Mouse (Mus musculus) heart, embryonic 12.5 days (tissue): ENCODE results near the gene Mapk8. TPM values are rescaled to one million over a fixed set of nuclear protein-coding genes. Genes with fewer than 3 reads are reported as not detected.

ENCODE experiments used
- ATAC-seq: fragments of 200-750 bp; cut with Nextera tagmentation; 2 replicates; pipeline ENCODE4 v1.8.0; 2017; ENCODE audit warnings: moderate TSS enrichment, moderate library complexity; ENCODE audit not compliant: insufficient number of reproducible peaks, low FRiP score
- H3K27ac ChIP-seq: fragments of 300-500 bp; sonication (generic); 2 replicates; pipeline ENCODE4 v1.5.1; 2016; ENCODE audit warnings: mild to moderate bottlenecking, moderate library complexity; ENCODE audit not compliant: poor library complexity, severe bottlenecking
- H3K27me3 ChIP-seq: fragments of 300-500 bp; sonication (generic); replicated peaks from 2 replicates; pipeline ENCODE4 v1.6.1; 2016; ENCODE audit warnings: mild to moderate bottlenecking, moderate library complexity
- H3K36me3 ChIP-seq: fragments of 300-500 bp; sonication (generic); 2 replicates; pipeline ENCODE4 v1.6.1; 2016; ENCODE audit warnings: mild to moderate bottlenecking, moderate library complexity
- H3K4me1 ChIP-seq: fragments of 300-500 bp; sonication (generic); replicated peaks from 2 replicates; pipeline ENCODE4 v1.6.1; 2016; ENCODE audit warnings: mild to moderate bottlenecking
- H3K4me2 ChIP-seq: fragments of 300-500 bp; sonication (generic); 2 replicates; pipeline ENCODE4 v1.6.1; 2016; ENCODE audit warnings: mild to moderate bottlenecking, moderate library complexity
- H3K4me3 ChIP-seq: fragments of 300-500 bp; sonication (generic); 2 replicates; pipeline ENCODE4 v1.5.1; 2016; ENCODE audit warnings: mild to moderate bottlenecking
- H3K9ac ChIP-seq: fragments of 300-500 bp; sonication (generic); 2 replicates; pipeline ENCODE4 v1.6.1; 2016; ENCODE audit warnings: mild to moderate bottlenecking, moderate library complexity
- H3K9me3 ChIP-seq: fragments of 300-500 bp; sonication (generic); replicated peaks from 2 replicates; pipeline ENCODE4 v1.6.1; 2016; ENCODE audit warnings: mild to moderate bottlenecking, moderate library complexity
- WGBS: fragments of 180-500 bp; shearing (Covaris S2); methylation state at CpG from one replicate; pipeline ENCODE4 v1.1.7; 2016; 5-methylcytosine and 5-hydroxymethylcytosine counted together
- polyA plus RNA-seq: library from polyadenylated mRNA; unstranded; fragments of >200 nt; fragmentation: Nextera tagmentation; extraction: Ambion mirVana; gene quantifications from 2 replicates; pipeline ENCODE4 v1.2.1, GENCODE M21; 2016

The Mapk8 gene
- polyA plus RNA-seq: 12.6 and 13.6 TPM in 2 replicates

GRCm38 (mm10) chr14:33447027-33447569 is at the start of gene Mapk8:
TSS of gene Mapk8 (minus strand) at chr14:33447158.
- Histone ChIP-seq H3K36me3 (no peaks in the 10 kb centered on the region), H3K4me1 (peaks cover 10% of the 10 kb centered on the region), H3K9me3 (no peaks in the 10 kb centered on the region), H3K4me2 (peak within 1 kb of the TSS; percentile 61), H3K27ac (peak within 1 kb of the TSS; percentile 93), H3K27me3 (peaks cover 4% of the 10 kb centered on the region; the same call in 1 of the 2 replicates), H3K9ac (peak within 1 kb of the TSS; percentile 96), H3K4me3 (peak within 1 kb of the TSS; percentile 90)
- 0% methylated on average over 63 of the region's 70 CpGs for WGBS
- peak; percentile 99 for ATAC-seq

GRCm38 (mm10) chr14:33495226-33495625 is 48.3 kb upstream of the Mapk8 start:
- Histone ChIP-seq H3K27me3 (no peaks in the 10 kb centered on the region), H3K9ac (no peak overlapping the region), H3K4me3 (no peak overlapping the region), H3K27ac (no peak overlapping the region), H3K4me2 (no peak overlapping the region), H3K4me1 (peaks cover 12% of the 10 kb centered on the region; the same call in 1 of the 2 replicates), H3K36me3 (no peaks in the 10 kb centered on the region), H3K9me3 (no peaks in the 10 kb centered on the region)
- WGBS: 70% methylated on average over 4 of the region's 4 CpGs
- ATAC-seq: no peak

DNA sequence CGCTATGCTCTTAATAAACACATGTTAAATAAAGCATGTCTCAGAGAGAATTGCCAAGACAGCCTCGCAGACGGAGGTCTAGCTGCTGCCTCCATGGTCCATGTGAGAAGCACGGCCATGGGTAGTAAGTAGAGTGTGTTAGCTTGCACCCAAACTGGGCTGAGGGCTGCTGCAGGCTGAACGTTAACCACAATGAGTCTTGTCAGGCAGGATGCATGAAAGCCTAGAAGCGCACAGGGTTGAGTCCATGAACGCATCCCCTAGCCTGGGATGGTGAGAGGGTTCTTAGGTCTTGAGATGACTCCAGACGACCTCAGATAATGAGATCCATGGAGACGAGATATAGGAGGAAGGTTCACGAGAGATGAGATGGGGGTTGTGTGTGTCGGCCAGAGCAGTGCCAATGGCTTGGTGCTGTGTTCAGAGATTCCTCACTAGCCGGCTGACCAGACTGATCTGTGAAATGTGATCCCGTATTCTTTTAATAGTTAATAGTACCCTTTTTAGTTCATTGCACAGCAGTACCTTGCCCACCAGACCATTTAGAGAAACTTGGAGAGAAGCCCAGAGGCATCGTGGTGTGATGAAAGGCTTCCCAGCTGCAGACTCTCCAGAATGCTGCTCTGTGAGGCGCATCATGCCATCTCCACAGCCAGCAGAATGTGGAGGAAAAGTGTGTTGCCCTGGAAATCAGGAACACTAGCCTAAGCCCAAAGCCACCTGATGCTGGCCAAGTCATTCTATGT is 41.0 kb upstream of the Mapk8 start:
- H3K9me3 ChIP-seq: no peaks in the 10 kb centered on the region
- H3K4me2 ChIP-seq: no peak overlapping the region
- H3K9ac ChIP-seq: no peak overlapping the region
- H3K36me3 ChIP-seq: no peaks in the 10 kb centered on the region
- ATAC-seq: no peak; the same call in 1 of the 2 replicates
- no peaks in the 10 kb centered on the region for H3K27me3 ChIP-seq
- no peak overlapping the region for H3K27ac ChIP-seq
- no peak overlapping the region for H3K4me3 ChIP-seq
- peaks cover 14% of the 10 kb centered on the region for H3K4me1 ChIP-seq
- 39% methylated on average over 15 of the region's 15 CpGs for WGBS

DNA sequence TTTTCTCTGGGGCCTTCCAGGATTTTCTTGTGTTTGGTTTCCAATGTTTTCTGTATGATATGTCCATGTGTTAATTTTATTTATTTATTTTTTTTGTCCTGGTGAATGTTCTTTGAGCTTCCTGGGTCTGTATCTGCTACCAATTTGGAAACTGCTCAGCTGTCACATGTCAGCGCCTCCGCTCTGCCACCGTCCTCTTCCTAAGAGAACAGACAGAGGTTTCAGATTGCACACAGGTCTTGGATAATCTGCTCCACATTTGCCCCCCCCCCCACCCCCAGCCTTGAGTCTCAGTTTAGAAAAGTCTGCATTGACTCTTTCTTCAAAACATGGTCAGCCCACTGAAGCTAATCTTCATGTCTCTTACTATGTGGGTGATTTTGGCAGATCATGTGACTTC is 35.0 kb upstream of the Mapk8 start:
- H3K4me3 ChIP-seq: no peak overlapping the region
- WGBS: 27% methylated on average over 3 of the region's 3 CpGs
- H3K36me3 ChIP-seq: no peaks in the 10 kb centered on the region
- ATAC-seq: no peak
- no peaks in the 10 kb centered on the region for H3K27me3 ChIP-seq
- H3K27ac ChIP-seq: no peak overlapping the region
- no peak overlapping the region for H3K9ac ChIP-seq
- 0 out of 2 replicates have a peak overlapping the region, but pooled peaks have one; percentile 16 for H3K4me2 ChIP-seq
- H3K9me3 ChIP-seq: no peaks in the 10 kb centered on the region
- peaks cover 5% of the 10 kb centered on the region; the same call in 1 of the 2 replicates for H3K4me1 ChIP-seq

GRCm38 (mm10) chr14:33476094-33476760 is 29.3 kb upstream of the Mapk8 start:
- ATAC-seq: no peak

GRCm38 (mm10) chr14:33474461-33474860 is 27.5 kb upstream of the Mapk8 start:
- Histone ChIP-seq H3K9me3 (no peaks in the 10 kb centered on the region), H3K27ac (no peak overlapping the region)
- 58% methylated on average over 2 of the region's 2 CpGs for WGBS

More at GRCm38 (mm10) chr14:33476094-33476760, 29.3 kb upstream of the Mapk8 start:
- H3K36me3 ChIP-seq: no peaks in the 10 kb centered on the region
- H3K4me2 ChIP-seq: no peak overlapping the region
- H3K9me3 ChIP-seq: no peaks in the 10 kb centered on the region
- WGBS: 9% methylated on average over 3 of the region's 3 CpGs
- no peak overlapping the region for H3K27ac ChIP-seq
- peaks cover 5% of the 10 kb centered on the region for H3K4me1 ChIP-seq
- H3K4me3 ChIP-seq: no peak overlapping the region
- H3K9ac ChIP-seq: no peak overlapping the region
- no peaks in the 10 kb centered on the region for H3K27me3 ChIP-seq

DNA sequence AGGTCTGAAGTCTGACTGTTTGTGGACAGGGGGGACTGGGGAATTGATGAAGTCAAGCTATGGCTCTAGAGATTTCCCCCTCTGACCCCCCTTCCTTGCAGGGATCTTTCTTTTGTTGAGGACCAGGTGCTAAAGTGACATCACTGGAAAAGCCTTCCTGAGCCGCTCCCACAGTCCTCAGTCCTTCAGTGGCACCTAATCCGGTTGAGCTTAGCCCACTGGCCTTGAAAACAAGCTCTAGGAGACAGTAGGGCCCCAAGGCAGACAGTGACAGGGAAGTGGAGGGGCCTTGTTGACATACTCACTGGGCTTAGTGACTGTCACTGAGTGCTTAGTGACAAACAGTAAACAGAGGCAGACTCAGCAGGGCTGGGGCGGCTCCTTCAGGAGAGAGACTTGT is 24.4 kb upstream of the Mapk8 start, which contains the start of gene Frmpd2:
TSS of gene Frmpd2 (plus strand) at position 366 of the 400 bp plus-strand sequence.
- Histone ChIP-seq H3K27me3 (no peaks in the 10 kb centered on the region), H3K9me3 (no peaks in the 10 kb centered on the region), H3K36me3 (no peaks in the 10 kb centered on the region), H3K9ac (no peak within 1 kb of the TSS), H3K4me1 (peaks cover 5% of the 10 kb centered on the region), H3K27ac (no peak within 1 kb of the TSS), H3K4me2 (no peak within 1 kb of the TSS), H3K4me3 (no peak within 1 kb of the TSS)
- WGBS: 24% methylated on average over 3 of the region's 3 CpGs
- no peak for ATAC-seq

More at GRCm38 (mm10) chr14:33474461-33474860, 27.5 kb upstream of the Mapk8 start:
- Histone ChIP-seq H3K4me1 (peaks cover 5% of the 10 kb centered on the region), H3K36me3 (no peaks in the 10 kb centered on the region), H3K4me3 (no peak overlapping the region), H3K27me3 (no peaks in the 10 kb centered on the region), H3K9ac (no peak overlapping the region), H3K4me2 (no peak overlapping the region)
- ATAC-seq: no peak

DNA sequence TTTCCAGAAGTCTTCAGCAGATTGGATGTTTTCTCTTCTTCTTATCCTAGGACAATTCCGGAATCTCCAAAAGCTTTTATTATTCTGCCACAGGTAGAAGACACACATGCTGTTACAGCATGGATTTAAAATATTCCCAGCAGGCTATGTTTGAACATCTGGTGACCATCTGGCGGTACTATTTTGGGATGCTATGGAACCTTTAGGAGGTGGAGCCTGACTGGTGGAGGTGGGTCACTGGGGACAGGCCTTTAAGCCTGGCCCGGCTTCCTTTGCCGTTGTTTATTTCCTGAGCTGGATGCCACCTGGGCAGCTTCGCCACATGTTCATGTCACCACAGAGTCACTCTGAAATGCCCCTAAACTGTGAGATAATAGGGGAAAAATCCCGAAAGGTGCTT is 20.8 kb upstream of the Mapk8 start:
- H3K27me3 ChIP-seq: no peaks in the 10 kb centered on the region
- no peak overlapping the region for H3K4me3 ChIP-seq
- H3K36me3 ChIP-seq: no peaks in the 10 kb centered on the region
- WGBS: 63% methylated on average over 6 of the region's 6 CpGs
- H3K9ac ChIP-seq: no peak overlapping the region
- no peaks in the 10 kb centered on the region for H3K9me3 ChIP-seq
- ATAC-seq: no peak
- H3K27ac ChIP-seq: no peak overlapping the region
- no peaks in the 10 kb centered on the region for H3K4me1 ChIP-seq
- H3K4me2 ChIP-seq: no peak overlapping the region

DNA sequence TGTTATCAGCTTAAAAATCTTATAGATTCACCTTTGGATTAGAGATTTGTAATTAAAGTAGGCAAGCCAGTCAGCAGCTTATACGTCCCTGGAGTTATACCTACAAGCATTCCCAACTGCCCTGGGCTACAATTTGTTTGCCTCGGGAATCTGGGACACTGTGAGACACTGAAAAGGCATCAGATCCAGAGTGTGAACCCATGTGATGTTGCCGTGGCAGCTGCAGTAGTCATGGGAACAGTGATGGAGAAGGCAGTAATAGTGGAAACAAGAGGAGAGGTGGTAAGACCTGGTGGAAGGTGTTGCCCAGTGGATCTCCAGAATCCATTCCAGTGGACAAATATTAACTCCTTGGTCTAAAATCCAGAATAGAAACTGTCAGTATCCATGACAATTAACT is 16.7 kb upstream of the Mapk8 start:
- no peak overlapping the region for H3K4me3 ChIP-seq
- no peaks in the 10 kb centered on the region for H3K36me3 ChIP-seq
- H3K9me3 ChIP-seq: no peaks in the 10 kb centered on the region
- ATAC-seq: no peak
- H3K4me2 ChIP-seq: no peak overlapping the region
- no peaks in the 10 kb centered on the region for H3K4me1 ChIP-seq
- WGBS: 66% methylated on average over 3 of the region's 3 CpGs
- H3K9ac ChIP-seq: no peak overlapping the region
- no peak overlapping the region for H3K27ac ChIP-seq
- H3K27me3 ChIP-seq: no peaks in the 10 kb centered on the region

GRCm38 (mm10) chr14:33450331-33450730 is 3.4 kb upstream of the Mapk8 start:
- Histone ChIP-seq H3K4me1 (no peaks in the 10 kb centered on the region), H3K9me3 (no peaks in the 10 kb centered on the region), H3K27ac (no peak overlapping the region), H3K4me3 (no peak overlapping the region), H3K27me3 (peaks cover 4% of the 10 kb centered on the region), H3K36me3 (no peaks in the 10 kb centered on the region), H3K9ac (no peak overlapping the region), H3K4me2 (no peak overlapping the region)
- ATAC-seq: no peak

GRCm38 (mm10) chr14:33449296-33449840 is 2.4 kb upstream of the Mapk8 start:
- Histone ChIP-seq H3K27ac (no peak overlapping the region), H3K4me1 (peaks cover 3% of the 10 kb centered on the region), H3K9ac (no peak overlapping the region), H3K27me3 (peaks cover 4% of the 10 kb centered on the region), H3K36me3 (no peaks in the 10 kb centered on the region), H3K9me3 (no peaks in the 10 kb centered on the region), H3K4me3 (no peak overlapping the region), H3K4me2 (no peak overlapping the region)
- ATAC-seq: no peak
- WGBS: 69% methylated on average over 2 of the region's 2 CpGs
